Mouse (Mus musculus) intestine, embryonic 16.5 days (tissue): ENCODE measurements at regions not wholly inside any gene's neighbourhood (a gene's known extent, or its start where the extent isn't known, plus 50 kb on each side); places are given as distances from the start of the nearest gene placed in this dataset.

Source experiments
- ATAC-seq: fragments of 200-750 bp; cut with Nextera tagmentation; 2 replicates; pipeline ENCODE4 v1.8.0; 2017; ENCODE audit warnings: moderate TSS enrichment, moderate library complexity
- H3K27ac ChIP-seq: fragments of 300-500 bp; sonication (generic); 2 replicates; pipeline ENCODE4 v1.5.1; 2014; ENCODE audit warnings: mild to moderate bottlenecking, low read length
- H3K27me3 ChIP-seq: fragments of 300-500 bp; sonication (generic); replicated peaks from 2 replicates; pipeline ENCODE4 v1.6.1; 2014; ENCODE audit warnings: low read length, control low read depth, mixed read lengths; ENCODE audit not compliant: control insufficient read depth, insufficient read depth
- H3K36me3 ChIP-seq: fragments of 300-500 bp; sonication (generic); 2 replicates; pipeline ENCODE4 v1.6.1; 2014; ENCODE audit warnings: low read length, control low read depth; ENCODE audit not compliant: control insufficient read depth, insufficient read depth
- H3K4me1 ChIP-seq: fragments of 300-500 bp; sonication (generic); 2 replicates; pipeline ENCODE4 v1.6.1; 2014; ENCODE audit warnings: low read length, control low read depth, mixed read lengths; ENCODE audit not compliant: control insufficient read depth, insufficient read depth
- H3K4me2 ChIP-seq: fragments of 300-500 bp; sonication (generic); 2 replicates; pipeline ENCODE4 v1.6.1; 2014; ENCODE audit warnings: low read depth, low read length, control low read depth
- H3K4me3 ChIP-seq: fragments of 300-500 bp; sonication (generic); 2 replicates; pipeline ENCODE4 v1.5.1; 2014; ENCODE audit warnings: mild to moderate bottlenecking, low read length
- H3K9ac ChIP-seq: fragments of 300-500 bp; sonication (generic); 2 replicates; pipeline ENCODE4 v1.6.1; 2014; ENCODE audit warnings: low read depth, low read length
- H3K9me3 ChIP-seq: fragments of 300-500 bp; sonication (generic); 2 replicates; pipeline ENCODE4 v1.6.1; 2016; ENCODE audit warnings: low read length, control low read depth; ENCODE audit not compliant: control insufficient read depth
- WGBS: fragments of 180-500 bp; shearing (Covaris S2); extraction: QIAGEN DNeasy Blood & Tissue Kit; methylation state at CpG from one replicate; pipeline ENCODE4 v1.1.7; 2014; 5-methylcytosine and 5-hydroxymethylcytosine counted together

DNA sequence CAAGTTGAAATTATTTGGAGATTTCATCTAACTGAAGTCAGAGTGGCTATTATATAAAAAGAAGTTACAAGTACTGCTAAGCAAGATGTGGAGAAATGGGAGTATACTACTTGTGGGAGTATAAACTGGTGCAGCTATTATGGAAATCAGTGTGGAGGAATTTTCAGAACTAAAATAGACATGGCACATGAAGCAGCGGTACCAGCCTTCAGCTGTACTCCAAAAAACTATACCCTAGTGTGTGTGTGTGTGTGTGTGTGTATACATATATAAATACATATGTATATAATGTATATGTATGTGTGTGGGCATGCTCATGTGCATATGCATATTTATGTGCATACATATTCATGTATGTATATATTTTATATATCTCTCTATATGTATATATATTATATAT lies 2112.6 kb downstream of the 9330182O14Rik start:
- Histone ChIP-seq H3K27ac (no peak overlapping the region), H3K4me2 (no peak overlapping the region), H3K9ac (no peak overlapping the region), H3K4me1 (no peaks in the 10 kb centered on the region), H3K27me3 (no peaks in the 10 kb centered on the region), H3K4me3 (no peak overlapping the region), H3K36me3 (no peaks in the 10 kb centered on the region), H3K9me3 (no peaks in the 10 kb centered on the region)
- WGBS = 88% methylated on average over 1 of the region's 1 CpGs
- no peak for ATAC-seq

DNA sequence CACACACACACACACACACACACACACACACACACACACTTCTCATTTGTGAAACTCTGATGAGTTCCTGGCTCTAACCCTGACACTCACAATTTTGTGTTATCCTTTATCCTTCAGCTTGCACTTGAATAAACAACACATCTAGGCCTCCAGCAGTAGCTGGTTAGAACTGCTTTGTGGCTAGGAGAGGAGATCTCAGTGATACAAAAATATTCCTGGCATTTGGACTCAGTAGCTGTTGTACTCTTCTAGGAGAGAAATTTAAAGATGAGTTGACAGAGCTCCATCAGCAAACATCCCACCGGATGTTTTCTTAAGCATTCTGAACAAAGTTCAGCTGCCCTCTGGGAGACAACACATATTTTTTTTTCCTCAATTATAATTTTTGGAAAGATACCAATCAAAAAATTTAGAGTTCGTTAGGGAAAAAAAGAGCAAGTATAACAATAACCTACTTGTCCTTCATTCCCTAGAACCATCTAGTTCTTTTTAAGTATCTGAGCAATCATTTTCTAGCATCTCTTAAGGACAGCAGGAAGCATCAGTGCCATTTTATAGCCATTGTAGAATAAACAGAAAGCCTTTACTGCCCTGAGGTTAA lies 2118.7 kb downstream of the 9330182O14Rik start:
- Histone ChIP-seq H3K4me2 (no peak overlapping the region), H3K27me3 (no peaks in the 10 kb centered on the region), H3K9ac (no peak overlapping the region), H3K4me1 (peaks cover 2% of the 10 kb centered on the region; the same call in 1 of the 2 replicates), H3K9me3 (no peaks in the 10 kb centered on the region), H3K36me3 (no peaks in the 10 kb centered on the region), H3K4me3 (no peak overlapping the region), H3K27ac (no peak overlapping the region)
- ATAC-seq = no peak
- WGBS = 40% methylated on average over 2 of the region's 2 CpGs

DNA sequence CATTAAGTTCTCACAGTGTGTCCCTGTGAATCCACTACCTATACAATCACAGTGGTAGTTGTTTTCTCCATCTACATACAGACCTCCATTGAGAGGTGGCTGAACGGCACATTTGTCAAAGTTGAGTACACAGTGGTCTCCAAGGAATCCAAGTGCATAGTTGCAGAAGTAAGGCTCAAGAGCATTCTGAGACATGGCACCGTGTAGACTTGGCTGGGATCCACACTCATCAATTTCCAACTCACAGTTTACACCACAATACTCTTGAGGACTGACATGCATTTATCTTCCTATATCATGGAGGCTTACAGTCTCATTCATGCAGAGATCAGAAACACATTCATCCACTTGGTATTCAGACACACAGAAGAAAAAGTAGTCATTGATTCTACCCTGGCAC lies 2122.2 kb downstream of the 9330182O14Rik start:
- Histone ChIP-seq H3K36me3 (no peaks in the 10 kb centered on the region), H3K9ac (no peak overlapping the region), H3K9me3 (no peaks in the 10 kb centered on the region), H3K4me3 (no peak overlapping the region), H3K4me2 (no peak overlapping the region), H3K27ac (no peak overlapping the region), H3K4me1 (peaks cover 2% of the 10 kb centered on the region; the same call in 1 of the 2 replicates), H3K27me3 (no peaks in the 10 kb centered on the region)
- no peak for ATAC-seq
- 67% methylated on average over 2 of the region's 2 CpGs for WGBS

DNA sequence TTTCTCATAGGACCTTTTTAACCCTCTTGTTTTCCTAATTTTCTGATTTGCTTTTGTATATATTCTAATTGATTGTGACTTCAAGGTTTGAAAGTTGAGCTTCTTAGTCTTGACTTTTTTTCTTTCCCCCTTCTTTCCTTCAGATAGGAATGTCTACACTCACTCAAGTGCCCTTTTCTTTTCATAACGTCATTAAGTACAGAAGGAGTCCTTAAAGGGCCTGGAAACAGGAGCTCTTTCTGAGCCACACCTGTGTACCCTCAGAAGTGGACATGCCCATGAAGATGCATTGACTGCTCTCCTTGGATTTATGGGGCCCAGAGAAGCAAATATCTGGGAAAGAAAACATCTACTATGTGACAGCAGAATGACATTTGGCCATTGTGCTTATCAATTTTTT lies 2141.0 kb downstream of the 9330182O14Rik start:
- Histone ChIP-seq H3K27me3 (no peaks in the 10 kb centered on the region), H3K36me3 (no peaks in the 10 kb centered on the region), H3K4me1 (no peaks in the 10 kb centered on the region), H3K9ac (no peak overlapping the region), H3K9me3 (no peaks in the 10 kb centered on the region), H3K4me3 (no peak overlapping the region), H3K27ac (no peak overlapping the region), H3K4me2 (no peak overlapping the region)
- ATAC-seq = no peak
- WGBS = 67% methylated on average over 1 of the region's 1 CpGs

DNA sequence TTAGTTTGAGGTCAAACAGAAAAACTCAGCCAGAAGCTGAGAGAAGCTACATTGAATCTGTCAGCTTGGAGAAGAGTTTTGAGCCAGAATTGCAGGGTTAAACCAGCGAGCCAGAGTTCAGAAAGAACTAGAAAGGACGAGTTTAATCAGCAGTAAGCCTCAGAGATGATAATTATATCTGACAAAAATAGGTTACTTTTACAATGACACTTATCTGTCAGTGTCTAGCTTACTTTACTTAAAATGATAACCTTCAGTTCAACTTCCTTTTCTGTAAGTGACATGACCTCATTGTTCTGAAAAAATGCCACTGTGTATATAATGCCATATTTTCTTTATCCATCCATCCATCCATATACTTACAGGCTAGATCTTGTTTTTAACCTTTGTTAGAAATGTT lies 2143.1 kb downstream of the 9330182O14Rik start:
- H3K27ac ChIP-seq = no peak overlapping the region
- no peak overlapping the region for H3K4me2 ChIP-seq
- H3K4me1 ChIP-seq = no peaks in the 10 kb centered on the region
- no peak for ATAC-seq
- H3K9ac ChIP-seq = no peak overlapping the region
- H3K4me3 ChIP-seq = no peak overlapping the region
- H3K27me3 ChIP-seq = no peaks in the 10 kb centered on the region
- H3K9me3 ChIP-seq = no peaks in the 10 kb centered on the region
- no peaks in the 10 kb centered on the region for H3K36me3 ChIP-seq
- 60% methylated on average over 2 of the region's 2 CpGs for WGBS

DNA sequence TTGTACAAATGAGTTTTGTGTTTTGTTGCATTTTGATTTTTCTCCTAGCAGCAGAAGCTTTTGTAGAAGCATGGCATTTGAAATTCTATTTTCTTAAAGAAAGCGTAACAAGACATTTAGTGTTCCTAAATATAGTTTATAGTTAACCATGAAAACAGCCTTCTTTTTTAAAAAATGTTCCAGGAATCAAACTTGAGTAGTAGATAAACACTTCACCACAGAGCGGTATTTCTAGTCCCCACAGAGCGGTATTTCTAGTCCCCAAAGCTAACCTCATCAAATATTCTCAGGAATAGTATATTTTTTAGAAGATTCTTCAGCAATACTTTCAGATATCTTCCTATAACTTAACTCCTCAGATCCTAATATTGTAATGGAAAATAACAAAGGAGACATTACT lies 2146.6 kb downstream of the 9330182O14Rik start:
- H3K36me3 ChIP-seq = no peaks in the 10 kb centered on the region
- H3K9ac ChIP-seq = no peak overlapping the region
- H3K4me1 ChIP-seq = no peaks in the 10 kb centered on the region
- H3K4me2 ChIP-seq = no peak overlapping the region
- H3K4me3 ChIP-seq = no peak overlapping the region
- no peaks in the 10 kb centered on the region for H3K9me3 ChIP-seq
- no peaks in the 10 kb centered on the region for H3K27me3 ChIP-seq
- WGBS = 91% methylated on average over 3 of the region's 3 CpGs
- no peak overlapping the region for H3K27ac ChIP-seq
- no peak for ATAC-seq

DNA sequence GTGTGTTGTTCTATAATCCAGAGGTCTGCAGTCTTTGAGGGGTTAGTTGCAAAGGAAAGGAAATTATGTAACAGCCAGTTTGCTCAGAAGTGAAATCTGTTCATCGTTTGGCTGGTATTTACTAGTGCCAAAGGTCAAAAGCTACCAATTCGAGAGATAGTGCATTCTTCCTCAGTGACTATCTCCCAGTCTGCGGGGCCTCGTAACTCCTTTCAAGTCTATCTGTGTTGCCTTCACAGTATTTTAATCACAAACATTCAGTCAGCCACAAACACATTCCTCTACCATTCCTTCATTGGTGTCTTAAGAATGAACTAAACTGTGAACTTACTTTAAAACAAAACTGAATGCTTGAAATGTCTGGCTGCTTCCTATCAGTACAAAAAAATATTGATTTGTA lies 2162.2 kb downstream of the 9330182O14Rik start:
- Histone ChIP-seq H3K27me3 (no peaks in the 10 kb centered on the region), H3K4me3 (no peak overlapping the region), H3K36me3 (no peaks in the 10 kb centered on the region), H3K9me3 (no peaks in the 10 kb centered on the region), H3K9ac (no peak overlapping the region), H3K4me2 (no peak overlapping the region), H3K4me1 (no peaks in the 10 kb centered on the region), H3K27ac (no peak overlapping the region)
- 20% methylated on average over 4 of the region's 4 CpGs for whole genome bisulfite sequencing
- no peak for ATAC-seq

DNA sequence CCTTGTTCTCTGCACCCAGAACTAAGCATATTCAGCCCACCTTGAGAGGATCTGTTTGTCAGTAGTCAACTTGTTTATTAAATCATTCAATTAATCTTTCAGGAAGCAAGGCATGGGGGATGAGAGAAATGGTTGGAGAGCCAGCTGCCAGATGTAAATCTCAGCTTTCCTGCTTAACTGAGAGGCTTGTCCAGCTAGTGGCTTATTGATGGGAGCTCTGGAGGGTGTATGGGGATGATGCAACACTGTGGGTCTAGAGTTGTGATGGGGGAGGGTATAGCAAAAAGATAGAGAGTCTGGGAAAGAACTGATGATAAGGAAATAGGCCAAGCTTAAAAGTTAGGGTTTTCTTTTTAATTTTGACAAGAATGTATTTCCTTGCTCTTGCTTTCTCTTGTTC lies 2163.3 kb downstream of the 9330182O14Rik start:
- H3K27ac ChIP-seq = no peak overlapping the region
- no peak overlapping the region for H3K4me3 ChIP-seq
- H3K36me3 ChIP-seq = no peaks in the 10 kb centered on the region
- H3K9ac ChIP-seq = no peak overlapping the region
- no peak overlapping the region for H3K4me2 ChIP-seq
- no peaks in the 10 kb centered on the region for H3K9me3 ChIP-seq
- no peaks in the 10 kb centered on the region for H3K27me3 ChIP-seq
- H3K4me1 ChIP-seq = no peaks in the 10 kb centered on the region
- no peak for ATAC-seq

DNA sequence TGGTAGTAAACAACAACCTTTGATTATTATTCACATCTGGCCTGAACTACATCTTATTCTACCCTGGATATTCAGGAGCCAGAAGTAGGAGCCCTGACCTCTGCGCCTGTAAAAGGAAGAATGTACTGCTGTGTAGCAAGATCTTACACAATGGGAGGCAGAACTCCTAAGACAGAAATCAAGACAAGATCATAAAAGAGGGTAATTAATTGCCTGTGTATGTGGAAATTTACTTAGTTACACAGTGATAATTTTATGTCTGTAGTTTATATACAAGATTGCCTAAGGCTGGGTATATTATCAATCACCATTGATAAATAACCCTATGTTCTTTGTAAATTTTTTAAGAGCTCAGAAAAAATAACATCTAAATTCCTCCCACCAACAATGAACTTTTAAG lies 2167.8 kb downstream of the 9330182O14Rik start:
- Histone ChIP-seq H3K4me2 (no peak overlapping the region), H3K9ac (no peak overlapping the region), H3K4me3 (no peak overlapping the region), H3K4me1 (no peaks in the 10 kb centered on the region), H3K36me3 (no peaks in the 10 kb centered on the region), H3K27me3 (no peaks in the 10 kb centered on the region), H3K27ac (no peak overlapping the region), H3K9me3 (no peaks in the 10 kb centered on the region)
- WGBS = 84% methylated on average over 1 of the region's 1 CpGs
- no peak for ATAC-seq

DNA sequence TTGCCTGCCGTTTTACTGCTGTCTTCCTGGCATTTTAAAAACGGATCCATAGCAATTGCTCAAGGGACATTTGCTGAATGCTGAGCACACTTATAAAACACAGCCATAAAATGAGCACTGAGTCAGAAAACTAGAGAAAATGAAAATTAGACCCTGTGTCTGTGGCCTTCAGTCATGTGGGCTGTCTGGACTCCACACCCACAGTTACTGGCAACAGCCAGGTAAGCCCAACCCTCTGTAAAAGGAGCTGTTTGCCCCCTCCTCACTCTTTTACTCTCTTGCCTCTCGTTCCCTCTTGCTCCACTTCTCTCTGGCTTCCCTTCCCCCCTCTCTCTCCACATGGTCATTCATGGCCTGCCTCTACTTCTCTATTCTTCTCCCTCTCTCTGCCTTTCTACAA lies 2169.9 kb downstream of the 9330182O14Rik start:
- Histone ChIP-seq H3K27ac (no peak overlapping the region), H3K4me1 (no peaks in the 10 kb centered on the region), H3K4me2 (no peak overlapping the region), H3K27me3 (no peaks in the 10 kb centered on the region), H3K9ac (no peak overlapping the region), H3K9me3 (no peaks in the 10 kb centered on the region), H3K36me3 (no peaks in the 10 kb centered on the region), H3K4me3 (no peak overlapping the region)
- ATAC-seq = no peak
- WGBS = 72% methylated on average over 3 of the region's 3 CpGs
